In genomic region chr13:52928392-52928791, GRCm38 (mm10) we compare ENCODE assay signal across 7 mouse cellular contexts. TPM values are rescaled to one million over a fixed set of nuclear protein-coding genes. Genes with fewer than 3 reads are reported as not detected.
DNase-seq lines count a peak whose midpoint lies in the region; ATAC-seq and TF ChIP-seq lines count a peak whose summit lies in the region.

No protein-coding gene starts in this region.

- WGBS in hindbrain, embryonic 11.5 days = 81% methylated on average over 9 of the region's 9 CpGs
- 72% methylated on average over 9 of the region's 9 CpGs for WGBS in midbrain, embryonic 11.5 days

- no peak for ATAC-seq in hindbrain, embryonic 11.5 days (ENCODE audit: low FRiP score)
- no peak for ATAC-seq in midbrain, embryonic 11.5 days (ENCODE audit: low FRiP score)

- TF ChIP-seq CTCF in left cerebral cortex, adult 2 months (IDR thresholded peaks at IDR 0.05) = no peak

- no peaks in the 10 kb centered on the region for H3K9me3 ChIP-seq in hindbrain, embryonic 11.5 days (ENCODE audit: control insufficient read depth, low read length)
- H3K9me3 ChIP-seq in midbrain, embryonic 11.5 days (ENCODE audit: control insufficient read depth, low read length) = no peaks in the 10 kb centered on the region

- H3K4me1 ChIP-seq in hindbrain, embryonic 11.5 days (replicated peaks; ENCODE audit: control insufficient read depth, insufficient read depth, low read length) = peaks cover 3% of the 10 kb centered on the region; the same call in 1 of the 2 replicates
- H3K4me1 ChIP-seq in midbrain, embryonic 11.5 days (ENCODE audit: control insufficient read depth, insufficient read depth, low read length) = peaks cover 10% of the 10 kb centered on the region; the same call in 1 of the 2 replicates

- intact Hi-C loops in left cerebral cortex, adult 2 months (cut with DNase I) = loop anchor here (5.0 kb wide), 1 partner anchor 51 kb away; no protein-coding TSS in a partner anchor

- H3K27ac ChIP-seq in left cerebral cortex, adult 2 months = peak overlapping the region; percentile 95
- no peak overlapping the region for H3K27ac ChIP-seq in hindbrain, embryonic 11.5 days (ENCODE audit: low read depth, low read length)
- H3K27ac ChIP-seq in midbrain, embryonic 11.5 days (ENCODE audit: low read depth, low read length) = no peak overlapping the region

- peak overlapping the region; percentile 96 for H3K4me3 ChIP-seq in left cerebral cortex, adult 2 months
- peak overlapping the region; percentile 55 for H3K4me3 ChIP-seq in hindbrain, embryonic 11.5 days (ENCODE audit: low read depth, low read length)
- H3K4me3 ChIP-seq in midbrain, embryonic 11.5 days (ENCODE audit: low read depth, low read length) = peak overlapping the region; percentile 82; the same call in 1 of the 2 replicates

- peak overlapping the region; percentile 52 for H3K4me2 ChIP-seq in hindbrain, embryonic 11.5 days (replicated peaks; ENCODE audit: low read depth, low read length)
- peak overlapping the region; percentile 63 for H3K4me2 ChIP-seq in midbrain, embryonic 11.5 days

- no peaks in the 10 kb centered on the region for H3K36me3 ChIP-seq in hindbrain, embryonic 11.5 days (ENCODE audit: control insufficient read depth, insufficient read depth, low read length)
- H3K36me3 ChIP-seq in midbrain, embryonic 11.5 days (ENCODE audit: control insufficient read depth, insufficient read depth, low read length) = no peaks in the 10 kb centered on the region

- H3K27me3 ChIP-seq in hindbrain, embryonic 11.5 days (ENCODE audit: control insufficient read depth, insufficient read depth, low read length) = no peaks in the 10 kb centered on the region
- no peaks in the 10 kb centered on the region for H3K27me3 ChIP-seq in midbrain, embryonic 11.5 days (ENCODE audit: control insufficient read depth, insufficient read depth, low read length)

- 0 out of 2 replicates have a peak overlapping the region, but pooled peaks have one; percentile 11 for H3K9ac ChIP-seq in hindbrain, embryonic 11.5 days (ENCODE audit: low read depth, low read length)
- peak overlapping the region; percentile 80; the same call in 1 of the 2 replicates for H3K9ac ChIP-seq in midbrain, embryonic 11.5 days (ENCODE audit: low read length)

- DNase-seq in left cerebral cortex, adult 2 months (ENCODE audit: extremely low spot score in 1 of 2, low spot score in 2 of 2) = no peak
- DNase-seq in left cerebral cortex, adult 11 months (ENCODE audit: low spot score) = no peak
- peak; percentile 19 for DNase-seq in c-Kit-negative CD71-positive TER-119-positive erythroid progenitor cells, embryonic 14.5 days (ENCODE audit: low read depth, low spot score)
- no peak for DNase-seq in hindbrain, embryonic 11.5 days (ENCODE audit: low spot score)
- peak; percentile 81 for DNase-seq in midbrain, embryonic 11.5 days (ENCODE audit: low spot score, missing footprints)
- no peak for DNase-seq in urinary bladder, adult 18-20 months (ENCODE audit: low spot score in 2 of 2)
- no peak for DNase-seq in ovary, adult 18-20 months (ENCODE audit: low spot score)

RNA-seq across cellular contexts. Expression of gene Auh, which starts 1.1 kb away (rescaled TPM):
- 10 to 100 TPM; 92.3 to 99.0 TPM for total RNA-seq in left cerebral cortex, adult 2 months (2021)
- 44.3 and 46.9 TPM in 2 replicates for polyA plus RNA-seq in hindbrain, embryonic 11.5 days (2014; fragmentation: Nextera tagmentation; extraction: Ambion mirVana)
- 38.7 and 39.6 TPM in 2 replicates for polyA plus RNA-seq in midbrain, embryonic 11.5 days (2014; fragmentation: Nextera tagmentation; extraction: Ambion mirVana)

RNA-seq across cellular contexts. Expression of gene Nfil3, which starts 52.5 kb away (rescaled TPM):
- 10 to 100 TPM; 17.7 to 28.2 TPM for total RNA-seq in left cerebral cortex, adult 2 months (2021)
- 27.1 and 30.0 TPM in 2 replicates for polyA plus RNA-seq in hindbrain, embryonic 11.5 days (2014; fragmentation: Nextera tagmentation; extraction: Ambion mirVana)
- polyA plus RNA-seq in midbrain, embryonic 11.5 days (2014; fragmentation: Nextera tagmentation; extraction: Ambion mirVana) = 18.3 and 19.3 TPM in 2 replicates

Comparison
In these comparisons a context has a peak if more than half of its experiments do, and no peak if none do; other contexts are left out.
1. DNase-seq: peak in c-Kit-negative CD71-positive TER-119-positive erythroid progenitor cells, embryonic 14.5 days (single experiment) and midbrain, embryonic 11.5 days (single experiment); none in left cerebral cortex, adult 2 months (0 of 2), left cerebral cortex, adult 11 months (single experiment), hindbrain, embryonic 11.5 days (single experiment), urinary bladder, adult 18-20 months (0 of 2) and ovary, adult 18-20 months (single experiment).
2. Peak in every context shown above with its lines, with median percentiles within 50 percentile points of each other: H3K4me3 ChIP-seq.